Mouse (Mus musculus): ENCODE measurements at regions not wholly inside any gene's neighbourhood (a gene's known extent, or its start where the extent isn't known, plus 50 kb on each side); places are given as distances from the start of the nearest gene placed in this dataset.
"Not testable (repeated sequence)": the region's sequence is repeated elsewhere in the genome, so short reads cannot be mapped to it uniquely, and the experiment has no call there.

- H3K27me3 ChIP-seq (ENCODE audit: insufficient read depth, low read length); H3K4me3 ChIP-seq (replicated peaks; ENCODE audit: low read length); H3K4me1 ChIP-seq (replicated peaks; ENCODE audit: low read depth, low read length): not testable (repeated sequence)
- H3K9me3 ChIP-seq (ENCODE audit: low read length), result peaks cover 76% of the 10 kb centered on the region
- TF ChIP-seq NANOG (IDR thresholded peaks at IDR 0.05; ENCODE audit: borderline replicate concordance, low read length), result peak; percentile 28; the same call in 1 of the 2 replicates
- peaks cover 12% of the 10 kb centered on the region; the same call in 1 of the 2 replicates for H3K36me3 ChIP-seq (ENCODE audit: insufficient read depth, low read length)
Observed at GRCm38 (mm10) chr1:44331732-44332131, 113.0 kb upstream of the Mettl21e start.

DNA sequence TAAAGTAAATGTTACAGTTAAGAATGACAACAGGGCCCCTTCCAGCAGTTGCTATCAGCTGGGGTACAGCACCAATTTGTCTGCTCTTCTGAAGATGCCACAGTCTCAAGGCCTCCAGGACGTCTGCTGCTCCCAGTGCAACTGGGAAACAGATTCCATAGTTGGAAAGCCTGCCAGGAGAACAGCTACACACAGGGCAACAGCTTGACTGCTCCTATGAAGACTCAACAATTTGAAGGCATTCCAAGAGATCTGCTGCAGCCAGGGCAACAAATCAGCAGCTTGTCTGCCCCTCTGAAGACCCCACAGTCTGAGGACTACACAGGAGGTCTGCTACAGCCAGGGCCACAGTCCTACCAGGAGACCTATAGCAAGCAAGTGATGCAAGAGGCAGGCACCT is 106.7 kb upstream of the Mettl21e start:
- TF ChIP-seq NANOG (IDR thresholded peaks at IDR 0.05; ENCODE audit: borderline replicate concordance, low read length) (no peak), POU5F1 (IDR thresholded peaks at IDR 0.05; ENCODE audit: borderline replicate concordance, low read length) (no peak), CTCF (conservative IDR thresholded peaks at IDR 0.05; ENCODE audit: low read length) (no peak)
- Histone ChIP-seq H3K36me3 (ENCODE audit: insufficient read depth, low read length) (peaks cover under 1% of the 10 kb centered on the region; the same call in 1 of the 2 replicates), H3K4me3 (replicated peaks; ENCODE audit: low read length) (no peak overlapping the region)

More for the DNA sequence above, 106.7 kb upstream of the Mettl21e start:
- H3K27me3 ChIP-seq (ENCODE audit: insufficient read depth, low read length), result no peaks in the 10 kb centered on the region
- no peaks in the 10 kb centered on the region for H3K4me1 ChIP-seq (replicated peaks; ENCODE audit: low read depth, low read length)
- H3K9me3 ChIP-seq (ENCODE audit: low read length), result peaks cover 30% of the 10 kb centered on the region
